Mouse (Mus musculus): Measurements from ENCODE around the gene Gm13941.

The Gm13941 gene

GRCm38 (mm10) chr2:111105882-111106281, at the start of gene Gm13941:
TSS of gene Gm13941 (minus strand) at chr2:111105982.
- DNase-seq: no peak

DNA sequence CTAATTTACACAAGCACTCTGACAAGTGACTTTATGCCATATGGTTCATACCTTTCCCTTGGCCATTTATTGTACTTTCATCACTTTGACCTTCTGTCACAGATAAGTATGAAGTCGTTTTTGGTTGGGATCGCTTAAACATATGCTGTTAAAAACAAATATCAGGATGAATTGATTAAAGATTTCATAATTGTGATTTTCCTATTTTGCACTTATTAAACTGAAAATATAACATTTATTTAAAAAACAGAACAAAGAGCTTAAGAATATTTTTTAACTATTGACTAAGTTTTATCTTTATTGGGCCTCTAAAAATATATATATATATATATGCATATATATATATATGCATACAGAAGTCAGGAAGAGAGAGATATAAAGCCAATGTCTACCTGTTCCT, 47.1 kb upstream of the Gm13941 start, which contains the start of gene Gm15130:
Gene Gm15130, minus strand, starts transcription at position 101 of the 400 bp plus-strand sequence.
- DNase-seq: no peak

DNA sequence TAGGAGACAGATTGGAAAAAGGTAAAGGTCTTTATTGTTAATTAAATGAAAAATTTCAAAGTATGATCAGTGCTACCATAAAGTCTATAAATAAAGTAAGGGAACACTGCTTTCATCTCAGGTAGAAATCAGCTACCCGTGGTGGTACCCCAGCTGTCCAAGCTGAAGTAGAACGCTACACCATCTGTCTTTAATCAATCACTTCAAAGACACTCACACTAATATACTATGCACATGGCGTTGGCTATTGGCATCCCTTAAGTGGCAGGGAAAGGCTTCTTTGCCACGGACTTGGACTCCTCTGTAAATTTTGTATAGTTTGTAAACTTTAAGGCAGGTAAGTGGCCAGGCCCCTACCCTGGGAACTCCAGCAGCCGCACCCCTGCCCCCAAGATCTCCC, 30.0 kb upstream of the Gm13941 start:
- no peak for DNase-seq

GRCm38 (mm10) chr2:111058586-111059261, 47.1 kb downstream of the Gm13941 start:
- peak; percentile 18 for DNase-seq
